Mouse (Mus musculus) intestine, postnatal 0 days (tissue): Measurements from ENCODE around the gene Prr5l. TPM values are rescaled to one million over a fixed set of nuclear protein-coding genes. Genes with fewer than 3 reads are reported as not detected.

Experiments
- ATAC-seq: fragments of 200-750 bp; cut with Nextera tagmentation; 2 replicates; pipeline ENCODE4 v1.8.0; 2017; ENCODE audit warnings: mild to moderate bottlenecking, moderate TSS enrichment, moderate library complexity
- H3K27ac ChIP-seq: fragments of 300-500 bp; sonication (generic); 2 replicates; pipeline ENCODE4 v1.5.1; 2014; ENCODE audit warnings: mild to moderate bottlenecking, low read depth, low read length, moderate library complexity
- H3K27me3 ChIP-seq: fragments of 300-500 bp; sonication (generic); replicated peaks from 2 replicates; pipeline ENCODE4 v1.6.1; 2014; ENCODE audit warnings: low read length, mixed read lengths; ENCODE audit not compliant: control insufficient read depth, insufficient read depth
- H3K36me3 ChIP-seq: fragments of 300-500 bp; sonication (generic); 2 replicates; pipeline ENCODE4 v1.6.1; 2014; ENCODE audit warnings: mild to moderate bottlenecking, moderate library complexity; ENCODE audit not compliant: control insufficient read depth, insufficient read depth
- H3K4me1 ChIP-seq: fragments of 300-500 bp; sonication (generic); replicated peaks from 2 replicates; pipeline ENCODE4 v1.6.1; 2014; ENCODE audit warnings: antibody characterized with exemption, low read length, mixed read lengths; ENCODE audit not compliant: control insufficient read depth, insufficient read depth
- H3K4me2 ChIP-seq: fragments of 300-500 bp; sonication (generic); replicated peaks from 2 replicates; pipeline ENCODE4 v1.6.1; 2014; ENCODE audit warnings: low read depth, mild to moderate bottlenecking, moderate library complexity
- H3K4me3 ChIP-seq: fragments of 300-500 bp; sonication (generic); 2 replicates; pipeline ENCODE4 v1.5.1; 2014; ENCODE audit warnings: low read depth, low read length
- H3K9ac ChIP-seq: fragments of 300-500 bp; sonication (generic); 2 replicates; pipeline ENCODE4 v1.6.1; 2014; ENCODE audit warnings: mild to moderate bottlenecking, low read depth, low read length
- H3K9me3 ChIP-seq: fragments of 300-500 bp; sonication (generic); 2 replicates; pipeline ENCODE4 v1.6.1; 2016; ENCODE audit warnings: mixed run types; ENCODE audit not compliant: control insufficient read depth
- CTCF ChIP-seq: sonication (generic); IDR thresholded peaks from 2 replicates; pipeline ENCODE4 v1.5.1; 2016; ENCODE audit warnings: low read depth, mild to moderate bottlenecking, control low read depth, antibody characterized with exemption, moderate library complexity
- WGBS: fragments of 180-500 bp; shearing (Covaris S2); extraction: QIAGEN DNeasy Blood & Tissue Kit; methylation state at CpG from one replicate; pipeline ENCODE4 v1.1.7; 2014; 5-methylcytosine and 5-hydroxymethylcytosine counted together
- polyA plus RNA-seq: library from polyadenylated mRNA; unstranded; fragments of >200 nt; fragmentation: Nextera tagmentation; extraction: Ambion mirVana; gene quantifications from 2 replicates; pipeline ENCODE4 v1.2.1, GENCODE M21; 2015

The Prr5l gene
- polyA plus RNA-seq, 1 experiment from 2014 or later: 36.4 TPM

GRCm38 (mm10) chr2:101832361-101832760 lies 50.5 kb downstream of the Prr5l start:
- H3K4me2 ChIP-seq: no peak overlapping the region
- H3K27me3 ChIP-seq: no peaks in the 10 kb centered on the region
- no peak overlapping the region for H3K27ac ChIP-seq
- no peak overlapping the region for H3K9ac ChIP-seq
- 60% methylated on average over 9 of the region's 9 CpGs for WGBS
- H3K4me1 ChIP-seq: no peaks in the 10 kb centered on the region
- ATAC-seq: no peak
- no peaks in the 10 kb centered on the region for H3K36me3 ChIP-seq
- no peaks in the 10 kb centered on the region for H3K9me3 ChIP-seq
- H3K4me3 ChIP-seq: no peak overlapping the region
- TF ChIP-seq CTCF: no peak

GRCm38 (mm10) chr2:101831851-101832250 lies 51.0 kb downstream of the Prr5l start:
- H3K36me3 ChIP-seq: no peaks in the 10 kb centered on the region
- TF ChIP-seq CTCF: no peak
- no peaks in the 10 kb centered on the region for H3K4me1 ChIP-seq
- H3K4me3 ChIP-seq: no peak overlapping the region
- WGBS: 75% methylated on average over 5 of the region's 5 CpGs
- no peak for ATAC-seq
- no peaks in the 10 kb centered on the region for H3K27me3 ChIP-seq
- no peak overlapping the region for H3K9ac ChIP-seq
- no peaks in the 10 kb centered on the region for H3K9me3 ChIP-seq
- H3K4me2 ChIP-seq: no peak overlapping the region
- H3K27ac ChIP-seq: no peak overlapping the region

- no peak overlapping the region for H3K9ac ChIP-seq
- no peaks in the 10 kb centered on the region for H3K36me3 ChIP-seq
- H3K9me3 ChIP-seq: no peaks in the 10 kb centered on the region
- peak overlapping the region; percentile 67 for H3K27ac ChIP-seq
- no peaks in the 10 kb centered on the region for H3K27me3 ChIP-seq
- no peak overlapping the region for H3K4me3 ChIP-seq
- WGBS: 21% methylated on average over 9 of the region's 9 CpGs
- no peak for TF ChIP-seq CTCF
- no peaks in the 10 kb centered on the region for H3K4me1 ChIP-seq
- peak overlapping the region; percentile 35 for H3K4me2 ChIP-seq
- no peak for ATAC-seq
Observed at GRCm38 (mm10) chr2:101830186-101830915, 52.5 kb downstream of the Prr5l start.

GRCm38 (mm10) chr2:101829013-101829412 lies 53.8 kb downstream of the Prr5l start:
- Histone ChIP-seq H3K27ac (no peak overlapping the region), H3K36me3 (no peaks in the 10 kb centered on the region), H3K27me3 (no peaks in the 10 kb centered on the region), H3K9me3 (no peaks in the 10 kb centered on the region), H3K4me2 (no peak overlapping the region), H3K4me1 (no peaks in the 10 kb centered on the region), H3K9ac (no peak overlapping the region), H3K4me3 (no peak overlapping the region)
- no peak for ATAC-seq
- 89% methylated on average over 4 of the region's 4 CpGs for WGBS
- no peak for TF ChIP-seq CTCF

- 0 out of 2 replicates have a peak overlapping the region, but pooled peaks have one; percentile 3 for H3K4me2 ChIP-seq
- 18% methylated on average over 5 of the region's 5 CpGs for WGBS
- ATAC-seq: no peak
- peak; percentile 74 for TF ChIP-seq CTCF
- no peak overlapping the region for H3K4me3 ChIP-seq
- no peaks in the 10 kb centered on the region for H3K36me3 ChIP-seq
- no peaks in the 10 kb centered on the region for H3K4me1 ChIP-seq
- no peak overlapping the region for H3K9ac ChIP-seq
- peak overlapping the region; percentile 86 for H3K27ac ChIP-seq
- H3K9me3 ChIP-seq: no peaks in the 10 kb centered on the region
- no peaks in the 10 kb centered on the region for H3K27me3 ChIP-seq
Observed at GRCm38 (mm10) chr2:101828057-101828643, 54.7 kb downstream of the Prr5l start.

GRCm38 (mm10) chr2:101827626-101828025 lies 55.2 kb downstream of the Prr5l start:
- Histone ChIP-seq H3K27ac (peak overlapping the region; percentile 86), H3K27me3 (no peaks in the 10 kb centered on the region), H3K9ac (no peak overlapping the region), H3K4me1 (no peaks in the 10 kb centered on the region), H3K9me3 (no peaks in the 10 kb centered on the region), H3K36me3 (no peaks in the 10 kb centered on the region), H3K4me2 (peak overlapping the region; percentile 43), H3K4me3 (no peak overlapping the region)
- ATAC-seq: peak; percentile 89
- WGBS: 10% methylated on average over 5 of the region's 5 CpGs
- no peak for TF ChIP-seq CTCF
